ENCODE assay signal across 16 mouse cellular contexts in the genomic region with DNA sequence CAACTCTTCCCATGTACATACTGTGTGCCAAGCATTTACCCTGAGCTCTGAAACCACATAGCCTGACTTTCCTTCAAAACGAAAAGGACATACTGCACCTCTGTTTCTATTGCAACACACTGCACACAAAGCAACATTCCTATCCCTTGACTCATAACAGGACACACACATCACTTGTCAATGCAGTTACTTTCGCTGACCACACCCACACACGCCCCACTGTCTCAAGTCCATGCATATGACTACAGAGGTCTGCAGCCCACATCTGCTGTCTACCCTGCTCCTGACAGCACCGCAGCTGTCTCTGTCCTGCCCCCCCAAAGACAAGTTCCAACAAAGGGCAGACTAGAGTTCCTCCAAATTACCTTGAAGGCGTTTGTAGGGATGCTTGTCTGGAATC. TPM values are rescaled to one million over a fixed set of nuclear protein-coding genes. Genes with fewer than 3 reads are reported as not detected.
A peak's percentile ranks its signal among the peaks of the same experiment; 100 is the strongest.
DNase-seq lines count a peak whose midpoint lies in the region; ATAC-seq and TF ChIP-seq lines count a peak whose summit lies in the region.
"Had no signal": no experiment of that assay in that cellular context is flagged by ENCODE, and none has a peak within 500 bp of the region (broad histone marks: within the 10 kb centered on the region; RNA-seq: fewer than 3 reads in every experiment).

No protein-coding gene starts in this region.

- no peak overlapping the region for H3K4me2 ChIP-seq in kidney, postnatal 0 days (ENCODE audit: low read length)
- H3K4me2 ChIP-seq in intestine, postnatal 0 days (replicated peaks; ENCODE audit: low read depth): no peak overlapping the region

- H3K4me3 ChIP-seq in kidney, postnatal 0 days (replicated peaks; ENCODE audit: low read depth, low read length): no peak overlapping the region
- H3K4me3 ChIP-seq in embryonic facial prominence, embryonic 10.5 days: no peak overlapping the region
- no peak overlapping the region for H3K4me3 ChIP-seq in intestine, postnatal 0 days (ENCODE audit: low read depth, low read length)
- no peak overlapping the region for H3K4me3 ChIP-seq in thymus, adult 2 months (ENCODE audit: control insufficient read depth, insufficient read depth, low read length)

- no peaks in the 10 kb centered on the region for H3K36me3 ChIP-seq in kidney, postnatal 0 days (ENCODE audit: insufficient read depth, low read length)
- H3K36me3 ChIP-seq in embryonic facial prominence, embryonic 10.5 days (replicated peaks): no peaks in the 10 kb centered on the region
- H3K36me3 ChIP-seq in intestine, postnatal 0 days (ENCODE audit: control insufficient read depth, insufficient read depth): no peaks in the 10 kb centered on the region
- H3K36me3 ChIP-seq in thymus, adult 2 months (ENCODE audit: control insufficient read depth, insufficient read depth, low read length): no peaks in the 10 kb centered on the region

- no peaks in the 10 kb centered on the region for H3K4me1 ChIP-seq in kidney, postnatal 0 days (replicated peaks; ENCODE audit: insufficient read depth, low read length)
- H3K4me1 ChIP-seq in embryonic facial prominence, embryonic 10.5 days: peaks cover 39% of the 10 kb centered on the region
- no peaks in the 10 kb centered on the region for H3K4me1 ChIP-seq in intestine, postnatal 0 days (replicated peaks; ENCODE audit: control insufficient read depth, insufficient read depth, low read length)
- H3K4me1 ChIP-seq in thymus, adult 2 months (replicated peaks; ENCODE audit: control insufficient read depth, insufficient read depth, low read length): no peaks in the 10 kb centered on the region

- no peaks in the 10 kb centered on the region for H3K27me3 ChIP-seq in kidney, postnatal 0 days (ENCODE audit: insufficient read depth, low read length)
- no peaks in the 10 kb centered on the region for H3K27me3 ChIP-seq in embryonic facial prominence, embryonic 10.5 days (replicated peaks; ENCODE audit: low read depth, poor library complexity, severe bottlenecking)
- H3K27me3 ChIP-seq in intestine, postnatal 0 days (replicated peaks; ENCODE audit: control insufficient read depth, insufficient read depth, low read length): no peaks in the 10 kb centered on the region
- no peaks in the 10 kb centered on the region for H3K27me3 ChIP-seq in thymus, adult 2 months (ENCODE audit: control insufficient read depth, insufficient read depth, low read length)

- no peak overlapping the region for H3K9ac ChIP-seq in kidney, postnatal 0 days (ENCODE audit: low read depth, low read length)
- no peak overlapping the region for H3K9ac ChIP-seq in intestine, postnatal 0 days (ENCODE audit: low read depth, low read length)

- TF ChIP-seq POLR2A in thymus, adult 2 months (IDR thresholded peaks at IDR 0.05; ENCODE audit: control insufficient read depth, extremely low read depth, insufficient read depth, low read length, poor library complexity): no peak

- no peak for TF ChIP-seq CTCF in kidney, postnatal 0 days (IDR thresholded peaks at IDR 0.05; ENCODE audit: low read depth)
- TF ChIP-seq CTCF in intestine, postnatal 0 days (IDR thresholded peaks at IDR 0.05; ENCODE audit: low read depth): no peak
- no peak for TF ChIP-seq CTCF in thymus, adult 2 months (IDR thresholded peaks at IDR 0.05; ENCODE audit: borderline replicate concordance, control insufficient read depth, extremely low read depth, insufficient read depth, low read length, poor library complexity)

- ATAC-seq in kidney, postnatal 0 days (replicated peaks; ENCODE audit: low FRiP score, low read depth): no peak
- ATAC-seq in intestine, postnatal 0 days: peak; percentile 69
- ATAC-seq in erythroblast, adult 5-6 weeks (replicated peaks; ENCODE audit: low FRiP score, poor library complexity, severe bottlenecking): no peak
- ATAC-seq: forebrain, embryonic 16.5 days had no signal

- DNase-seq in kidney, postnatal 0 days (ENCODE audit: low spot score): peak; percentile 40
- DNase-seq in kidney, adult 18-20 months: no peak
- peak; percentile 55 for DNase-seq in 3134 (ENCODE audit: extremely low read depth, insufficient read length, low spot score)
- DNase-seq in embryonic facial prominence, embryonic 10.5 days (ENCODE audit: low spot score): peak; percentile 27
- DNase-seq in right cerebral cortex, postnatal 10 days (ENCODE audit: low spot score in 2 of 2): no peak
- no peak for DNase-seq in thymus, adult 2 months
- DNase-seq: adrenal gland, postnatal 10 days; gastrocnemius, postnatal 36 days; heart, postnatal 14 days; midbrain, embryonic 14.5 days had no signal

- WGBS in kidney, postnatal 0 days: 66% methylated on average over 5 of the region's 5 CpGs
- 73% methylated on average over 5 of the region's 5 CpGs for WGBS in embryonic facial prominence, embryonic 10.5 days
- WGBS in intestine, postnatal 0 days: 55% methylated on average over 5 of the region's 5 CpGs
- WGBS in thymus, adult 2 months: 92% methylated on average over 5 of the region's 5 CpGs

- H3K27ac ChIP-seq in kidney, postnatal 0 days: no peak overlapping the region
- no peak overlapping the region for H3K27ac ChIP-seq in embryonic facial prominence, embryonic 10.5 days (replicated peaks)
- H3K27ac ChIP-seq in intestine, postnatal 0 days (ENCODE audit: low read depth, low read length): no peak overlapping the region
- no peak overlapping the region for H3K27ac ChIP-seq in thymus, adult 2 months (ENCODE audit: control insufficient read depth, insufficient read depth, low read length)

- H3K9me3 ChIP-seq in kidney, postnatal 0 days (replicated peaks; ENCODE audit: low read length): no peaks in the 10 kb centered on the region
- no peaks in the 10 kb centered on the region for H3K9me3 ChIP-seq in embryonic facial prominence, embryonic 10.5 days
- H3K9me3 ChIP-seq in intestine, postnatal 0 days (ENCODE audit: control insufficient read depth): no peaks in the 10 kb centered on the region

RNA-seq across cellular contexts. Expression of gene Actbl2, which starts 21.5 kb away (rescaled TPM):
- not detected in 2 replicates for polyA plus RNA-seq in kidney, postnatal 0 days (2015; fragmentation: Nextera tagmentation; extraction: Ambion mirVana)
- not detected in 2 replicates for polyA plus RNA-seq in embryonic facial prominence, embryonic 10.5 days (2016; fragmentation: Nextera tagmentation; extraction: Ambion mirVana)
- not detected in 2 replicates for polyA plus RNA-seq in intestine, postnatal 0 days (2015; fragmentation: Nextera tagmentation; extraction: Ambion mirVana)
- not detected in 2 replicates for total RNA-seq in erythroblast, adult 5-6 weeks (2015; ENCODE audit: low replicate concordance)
- total RNA-seq in erythroblast, adult 5-6 weeks (2017; ENCODE audit: low replicate concordance): 0.14 TPM in 1 of 2 replicates, not detected in the other
- not detected in 2 replicates for polyA plus RNA-seq in thymus, adult 2 months (2012; rRNA removed)
- total RNA-seq: adrenal gland, postnatal 10 days; gastrocnemius, postnatal 36 days; heart, postnatal 14 days; left cerebral cortex, postnatal 14 days; neutrophil, adult 5-6 weeks had no signal
- polyA plus RNA-seq: forebrain, embryonic 16.5 days; lung, embryonic 16.5 days; midbrain, embryonic 14.5 days had no signal

Comparison
In these comparisons a context has a peak if more than half of its experiments do, and no peak if none do; other contexts are left out.
1. DNase-seq: peak in kidney, postnatal 0 days (single experiment), 3134 (single experiment) and embryonic facial prominence, embryonic 10.5 days (single experiment); none in kidney, adult 18-20 months (single experiment), right cerebral cortex, postnatal 10 days (0 of 2) and thymus, adult 2 months (single experiment).